Mouse (Mus musculus) layer of hippocampus, postnatal 25 days (tissue): ENCODE measurements around the gene Pde4d. TPM values are rescaled to one million over a fixed set of nuclear protein-coding genes. Genes with fewer than 3 reads are reported as not detected.
A peak's percentile ranks its signal among the peaks of the same experiment; 100 is the strongest.

Experiments
- DNase-seq, 2 experiments: peaks; one replicate each; pipeline ENCODE4 v3.0.0; 2022; ENCODE audit warnings: mixed read lengths in 2 of 2, low spot score in 1 of 2; ENCODE audit errors: extremely low spot score in 1 of 2
- total RNA-seq, 2 experiments: library from RNA; stranded (reverse); gene quantifications; 2 replicates each; pipeline ENCODE4 v1.2.3; 2021

The Pde4d gene
- total RNA-seq, 2 experiments from 2014 or later, result 65.3 to 69.6 TPM

DNA sequence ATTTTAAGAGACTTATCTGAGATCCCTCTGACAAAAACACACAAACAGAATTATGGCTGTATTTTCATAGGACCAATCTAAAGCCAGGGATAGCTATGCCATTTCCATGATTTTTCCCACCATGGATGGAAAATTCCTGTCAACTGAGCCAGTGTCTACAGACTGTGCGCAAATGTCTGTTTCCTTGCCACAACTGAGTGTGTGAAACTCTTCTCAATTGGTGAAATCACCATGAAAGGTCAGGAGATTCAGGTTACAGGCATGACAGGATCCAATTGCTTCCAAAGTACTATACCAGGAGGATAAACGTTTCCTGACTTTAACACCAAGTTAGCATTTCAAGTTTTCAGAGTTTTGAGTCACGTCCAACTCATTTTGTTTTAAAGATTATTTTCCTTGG lies 1213.0 kb downstream of the Pde4d start:
- DNase-seq, result no peak

- no peak for DNase-seq
Measured at GRCm38 (mm10) chr13:109664956-109665802, 1215.4 kb downstream of the Pde4d start.

- DNase-seq, result no peak
Measured at GRCm38 (mm10) chr13:109665803-109666403, 1216.2 kb downstream of the Pde4d start.

GRCm38 (mm10) chr13:109669965-109670364 lies 1220.2 kb downstream of the Pde4d start:
- DNase-seq, result no peak

- no peak for DNase-seq
Measured at GRCm38 (mm10) chr13:109671589-109672347, 1222.0 kb downstream of the Pde4d start.

- no peak for DNase-seq
Measured at GRCm38 (mm10) chr13:109677047-109677446, 1227.3 kb downstream of the Pde4d start.

- no peak for DNase-seq
Measured at GRCm38 (mm10) chr13:109677617-109678016, 1227.9 kb downstream of the Pde4d start.

DNA sequence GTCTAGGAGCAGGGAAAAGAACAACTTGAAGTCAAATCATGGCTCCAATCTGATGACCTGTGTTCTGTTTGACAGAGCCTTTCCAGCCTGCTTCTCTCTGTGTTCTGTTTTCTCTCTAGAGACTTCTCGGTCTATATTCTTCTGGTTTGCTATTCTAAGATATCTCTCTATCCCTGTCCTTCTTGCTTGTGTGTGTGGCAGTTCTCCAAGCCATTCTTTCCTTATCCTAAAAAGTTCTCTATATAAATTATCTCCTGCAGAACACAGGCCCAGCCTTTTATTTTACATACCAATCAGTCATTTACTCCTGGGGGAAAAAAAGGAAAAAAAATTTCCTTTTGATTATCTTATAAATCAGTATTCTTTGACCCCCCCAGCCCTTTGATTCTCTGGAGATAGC lies 1229.2 kb downstream of the Pde4d start:
- no peak for DNase-seq

DNA sequence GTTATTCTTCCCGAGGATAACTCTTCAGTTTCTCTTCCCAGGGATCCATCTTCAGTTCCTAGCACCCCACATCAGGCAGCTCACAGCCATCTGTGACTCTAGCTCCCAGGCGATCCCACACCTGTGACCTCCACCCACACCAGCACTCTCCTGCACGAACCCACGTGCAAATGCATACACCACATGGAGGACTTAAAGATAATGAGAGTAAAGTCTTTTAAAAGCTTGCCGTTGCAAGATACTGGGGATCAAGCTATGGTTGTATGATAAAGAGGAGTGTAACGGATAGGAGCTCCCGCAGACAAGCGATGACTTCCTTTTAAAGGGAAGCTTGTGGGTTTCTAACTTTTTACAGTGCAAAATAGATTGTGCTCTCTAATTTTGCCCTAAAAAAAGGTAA lies 1230.5 kb downstream of the Pde4d start:
- DNase-seq, result no peak

- DNase-seq, result no peak
Measured at GRCm38 (mm10) chr13:109681699-109682293, 1232.0 kb downstream of the Pde4d start.

DNA sequence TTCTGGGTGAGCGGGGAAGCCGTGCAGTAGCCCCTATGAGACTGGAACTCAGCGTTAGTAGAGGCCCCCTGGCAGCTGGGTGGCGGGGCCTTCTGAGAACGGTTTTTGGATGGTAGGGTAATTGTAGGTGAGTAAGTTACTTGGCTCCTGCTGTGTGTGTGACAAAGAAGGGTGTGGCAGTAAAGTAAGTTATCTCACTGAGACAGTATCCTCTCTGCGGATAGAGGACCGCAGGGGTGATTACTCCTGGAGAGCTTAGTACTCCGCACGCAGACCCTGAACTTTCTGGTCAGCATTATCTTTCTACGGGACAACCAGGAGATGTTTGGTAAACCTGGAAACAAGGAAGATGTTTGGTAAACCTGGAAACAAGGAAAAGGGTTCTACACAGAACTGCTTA lies 1233.3 kb downstream of the Pde4d start:
- no peak for DNase-seq

DNA sequence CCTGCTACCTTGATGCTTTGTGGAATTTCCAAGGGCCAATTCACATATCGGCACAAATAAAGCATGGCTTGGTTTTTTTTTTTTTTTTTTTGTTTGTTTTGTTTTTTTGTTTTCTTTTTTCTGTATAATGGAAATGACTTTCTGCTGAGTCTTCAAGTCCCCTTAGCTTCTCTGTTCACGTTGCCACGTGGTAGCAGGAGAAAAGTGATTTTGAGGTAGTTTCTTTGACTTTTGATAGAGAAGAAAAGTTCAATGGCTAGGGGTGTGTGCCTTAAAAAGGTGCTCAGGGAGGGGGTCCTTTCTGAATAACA lies 1235.2 kb downstream of the Pde4d start:
- no peak for DNase-seq

- DNase-seq, result peak; percentile 32 to 35
Measured at GRCm38 (mm10) chr13:109685296-109686115, 1235.8 kb downstream of the Pde4d start.

- no peak for DNase-seq
Measured at GRCm38 (mm10) chr13:109686116-109686876, 1236.5 kb downstream of the Pde4d start.

DNA sequence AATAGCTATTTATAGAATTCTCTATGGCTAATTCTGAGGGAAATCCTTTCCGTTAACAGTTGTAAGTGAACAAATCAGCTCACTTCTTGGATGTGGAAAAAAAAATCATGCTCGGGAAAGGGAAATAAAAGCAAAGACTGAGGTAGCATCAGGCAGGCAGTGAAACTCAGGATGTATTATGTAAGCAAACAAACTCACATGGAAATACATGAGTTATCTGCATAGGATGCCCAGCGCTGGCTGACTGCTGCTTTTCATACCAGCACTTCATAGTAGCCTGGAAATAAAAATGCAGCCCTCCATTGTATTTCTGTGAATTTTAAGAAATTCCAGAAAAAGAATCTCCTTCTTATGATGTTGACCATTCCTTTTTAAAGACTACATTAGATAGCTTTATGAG lies 1237.2 kb downstream of the Pde4d start:
- no peak for DNase-seq

DNA sequence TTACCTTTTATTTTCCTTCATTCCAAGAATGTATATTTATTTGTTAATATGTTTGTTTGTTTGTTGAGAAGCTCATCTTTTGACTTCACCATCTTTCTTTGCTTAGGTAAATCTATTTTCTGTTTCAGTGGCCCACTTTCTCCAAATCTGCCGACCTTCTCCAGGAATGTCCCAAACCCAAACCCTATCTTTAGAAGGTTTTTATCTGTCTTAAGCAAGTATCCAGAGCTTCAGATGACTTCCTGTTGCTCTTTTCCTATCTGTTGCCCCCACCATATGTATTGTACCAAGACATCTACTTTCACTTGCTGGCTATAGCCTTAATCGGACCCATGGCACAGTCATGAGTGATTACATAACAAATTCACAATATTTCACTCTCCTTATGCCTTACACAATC lies 1238.4 kb downstream of the Pde4d start:
- DNase-seq, result no peak

GRCm38 (mm10) chr13:109689176-109689575 lies 1239.4 kb downstream of the Pde4d start:
- DNase-seq, result no peak

DNA sequence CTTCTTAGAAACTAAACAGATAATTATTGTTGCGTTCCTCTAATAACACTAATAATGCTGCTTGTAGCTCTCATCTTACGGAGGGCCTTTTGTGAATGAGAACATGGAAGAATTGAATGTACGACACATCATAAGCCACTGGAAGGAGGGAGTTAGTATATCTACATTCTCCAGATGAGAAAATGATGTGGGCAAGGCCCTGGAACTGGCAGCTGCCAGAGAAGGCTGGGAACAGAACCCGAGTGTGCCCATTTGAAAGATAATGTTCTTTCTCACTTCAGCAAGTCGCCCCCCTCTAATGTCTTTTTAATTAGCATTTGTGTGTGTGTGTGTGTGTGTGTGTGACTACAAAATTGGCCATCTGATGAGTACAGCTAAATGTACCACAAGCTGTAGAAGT lies 1240.8 kb downstream of the Pde4d start:
- DNase-seq, result no peak

- no peak for DNase-seq
Measured at GRCm38 (mm10) chr13:109692851-109693250, 1243.1 kb downstream of the Pde4d start.
